Mouse (Mus musculus): ENCODE data around the gene Atf7.

Gene Atf7

DNA sequence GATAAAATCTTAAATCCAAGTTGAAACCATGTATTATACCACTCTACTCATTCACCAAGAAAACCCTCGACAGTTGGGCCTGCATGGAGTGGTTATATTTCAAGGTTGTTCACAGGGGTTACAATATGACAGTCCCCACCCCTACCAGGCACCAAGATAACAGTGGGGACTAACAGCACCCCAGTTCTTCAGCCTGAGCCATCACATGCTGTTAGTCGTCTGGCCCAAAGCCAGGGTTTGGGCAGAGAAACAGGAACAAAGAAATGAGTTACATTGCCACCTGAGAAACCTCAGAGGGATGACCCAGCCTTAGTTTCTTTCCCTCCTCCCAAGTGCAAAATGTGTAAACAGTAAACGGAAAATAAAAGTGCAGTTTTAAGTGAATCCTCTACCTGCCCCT lies 125.9 kb downstream of the Atf7 start:
- no peak for DNase-seq (ENCODE audit: low spot score in 2 of 2)

DNA sequence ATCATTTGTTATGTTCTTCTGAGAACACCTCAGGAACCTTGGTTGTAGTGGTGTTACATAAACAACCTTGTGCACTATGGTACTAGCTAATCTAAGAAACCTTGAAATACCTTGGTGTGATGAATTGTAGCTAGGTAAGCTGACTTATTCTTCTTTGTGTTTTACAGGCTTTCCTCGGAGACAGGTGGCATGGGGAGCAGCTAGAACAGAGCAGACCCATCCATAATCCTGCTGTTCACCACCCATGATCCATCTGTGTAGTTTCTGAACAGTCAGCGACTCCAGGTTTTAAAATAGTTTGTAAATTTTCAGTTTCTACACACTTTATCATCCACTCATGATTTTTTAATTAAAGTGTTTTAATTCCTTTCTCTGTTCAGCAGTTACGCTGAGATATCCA lies 126.9 kb downstream of the Atf7 start:
- no peak for DNase-seq (ENCODE audit: low spot score in 2 of 2)

DNA sequence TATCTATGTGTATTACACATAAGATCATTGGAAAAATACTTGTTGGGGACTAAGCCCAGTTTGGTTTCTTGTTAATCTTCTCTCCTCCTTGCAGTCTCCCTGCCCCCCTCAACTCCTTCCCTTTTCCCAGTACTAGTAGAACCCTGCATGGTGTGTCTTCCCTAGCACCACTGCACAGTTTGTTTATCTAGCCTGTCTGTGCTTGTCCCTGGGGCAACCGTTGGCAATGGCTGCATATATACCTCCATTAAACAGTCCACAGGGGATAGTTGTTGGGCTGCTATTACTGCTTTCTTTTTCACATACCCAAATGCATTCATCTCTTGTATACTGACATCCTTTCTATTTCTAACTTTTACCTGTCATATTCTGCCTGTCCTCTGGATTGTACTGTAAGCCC lies 137.6 kb downstream of the Atf7 start:
- no peak for DNase-seq (ENCODE audit: low spot score in 2 of 2)

DNA sequence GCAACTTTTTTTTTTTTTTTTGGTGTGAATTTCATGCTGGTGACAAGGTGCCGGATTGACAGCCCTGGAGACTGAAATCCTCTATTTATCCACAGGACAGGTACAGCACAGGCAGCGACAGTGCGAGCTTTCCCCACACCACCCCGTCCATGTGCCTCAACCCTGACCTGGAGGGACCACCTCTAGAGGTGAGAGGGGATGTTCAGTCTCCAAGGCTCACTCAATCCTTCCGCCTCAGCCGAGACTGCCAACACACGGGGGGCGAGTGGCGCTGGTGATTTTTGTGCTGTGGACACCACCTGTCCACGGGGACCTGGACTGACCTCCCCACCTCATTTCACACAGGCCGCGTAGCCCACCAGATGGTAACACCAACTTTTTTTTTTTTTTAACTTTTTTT lies 139.4 kb downstream of the Atf7 start:
- DNase-seq (ENCODE audit: low spot score in 2 of 2): no peak

DNA sequence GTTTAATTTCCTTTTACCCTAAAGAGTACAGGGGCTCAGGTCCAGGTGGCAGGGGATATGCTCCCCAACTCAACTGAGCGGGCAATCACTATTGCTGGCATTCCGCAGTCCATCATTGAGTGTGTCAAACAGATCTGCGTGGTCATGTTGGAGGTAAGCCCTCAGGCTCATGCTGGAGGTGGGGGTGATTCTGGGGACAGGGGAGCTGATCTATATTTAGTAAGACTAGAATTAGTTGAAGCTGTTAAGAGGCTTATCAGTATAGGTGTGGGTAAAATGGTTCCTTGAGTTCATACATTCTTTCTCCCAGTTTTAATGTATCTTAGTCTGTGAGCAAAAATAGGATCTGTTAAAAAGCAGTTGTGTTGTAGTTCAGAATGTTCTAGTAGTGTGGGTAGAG lies 142.1 kb downstream of the Atf7 start:
- DNase-seq (ENCODE audit: low spot score in 2 of 2): no peak

All from urinary bladder, postnatal 36 days (tissue).